Mouse (Mus musculus) kidney, adult 2 months (tissue): ENCODE results near the gene Dpp6.

Experiments used
- CTCF ChIP-seq: fragments of 200-500 bp; conservative IDR thresholded peaks from 2 replicates; pipeline ENCODE4 v1.5.1; 2011; ENCODE audit warnings: low read depth, mild to moderate bottlenecking, control low read depth, low read length, moderate library complexity, mixed read lengths; ENCODE audit not compliant: insufficient read depth, insufficient read length
- POLR2A ChIP-seq: fragments of 200-500 bp; IDR thresholded peaks from one replicate; pipeline ENCODE4 v1.6.1; 2011; ENCODE audit warnings: low read depth, low read length, control low read depth

DNA sequence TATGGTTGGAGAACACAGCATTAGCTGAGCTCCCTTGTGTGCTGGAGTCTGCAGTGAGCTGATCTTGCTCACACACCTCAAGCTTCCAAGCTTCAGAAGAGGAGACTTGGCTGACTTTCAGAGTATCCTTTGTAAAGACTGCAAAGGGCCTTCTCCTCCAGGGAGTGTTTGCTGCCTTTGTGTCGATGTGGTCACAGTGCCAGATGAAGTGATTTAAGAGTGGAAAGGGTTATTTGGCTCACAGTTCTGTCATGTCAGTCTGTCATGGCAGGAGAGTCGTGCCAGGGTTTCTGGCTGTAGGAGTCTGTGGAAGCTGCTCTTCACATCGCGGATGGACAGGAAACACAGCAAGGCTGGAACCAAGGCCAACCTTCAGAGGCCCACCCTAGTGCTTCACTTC, 899.0 kb downstream of the Dpp6 start:
- TF ChIP-seq POLR2A = no peak
- no peak for TF ChIP-seq CTCF
